Mouse (Mus musculus) liver, postnatal 0 days (tissue): ENCODE data around the gene Il4i1. TPM values are rescaled to one million over a fixed set of nuclear protein-coding genes. Genes with fewer than 3 reads are reported as not detected.
A peak's percentile ranks its signal among the peaks of the same experiment; 100 is the strongest.

ENCODE experiments used
- ATAC-seq: fragments of 200-750 bp; cut with Nextera tagmentation; 2 replicates; pipeline ENCODE4 v1.8.0; 2017; ENCODE audit warnings: mild to moderate bottlenecking, moderate library complexity
- DNase-seq: peaks from one replicate; pipeline ENCODE4 v3.0.0-alpha.2; 2016
- H3K27ac ChIP-seq: fragments of 300-500 bp; sonication (generic); 2 replicates; pipeline ENCODE4 v1.5.1; 2014; ENCODE audit warnings: antibody characterized with exemption, moderate library complexity, mild to moderate bottlenecking, low read depth
- H3K27me3 ChIP-seq: fragments of 300-500 bp; sonication (generic); 2 replicates; pipeline ENCODE4 v1.6.1; 2014; ENCODE audit warnings: low read length, control low read depth, mixed read lengths; ENCODE audit not compliant: insufficient read depth
- H3K36me3 ChIP-seq: fragments of 300-500 bp; sonication (generic); replicated peaks from 2 replicates; pipeline ENCODE4 v1.6.1; 2014; ENCODE audit warnings: mild to moderate bottlenecking, control low read depth, low read length, moderate library complexity, mixed read lengths; ENCODE audit not compliant: insufficient read depth
- H3K4me1 ChIP-seq: fragments of 300-500 bp; sonication (generic); 2 replicates; pipeline ENCODE4 v1.6.1; 2014; ENCODE audit warnings: antibody characterized with exemption, mild to moderate bottlenecking, control low read depth; ENCODE audit not compliant: insufficient read depth
- H3K4me2 ChIP-seq: fragments of 300-500 bp; sonication (generic); 2 replicates; pipeline ENCODE4 v1.6.1; 2014; ENCODE audit warnings: low read depth, mild to moderate bottlenecking, low read length, moderate library complexity, mixed read lengths
- H3K4me3 ChIP-seq: fragments of 300-500 bp; sonication (generic); 2 replicates; pipeline ENCODE4 v1.5.1; 2014; ENCODE audit warnings: low read depth, low read length
- H3K9ac ChIP-seq: fragments of 300-500 bp; sonication (generic); replicated peaks from 2 replicates; pipeline ENCODE4 v1.6.1; 2014; ENCODE audit warnings: mild to moderate bottlenecking, moderate library complexity
- H3K9me3 ChIP-seq: fragments of 300-500 bp; sonication (generic); 2 replicates; pipeline ENCODE4 v1.6.1; 2016; ENCODE audit warnings: mild to moderate bottlenecking, control low read depth, low read length, mixed read lengths
- CTCF ChIP-seq: sonication (generic); IDR thresholded peaks from 2 replicates; pipeline ENCODE4 v1.5.1; 2016; ENCODE audit warnings: antibody characterized with exemption, low read depth
- EP300 ChIP-seq: IDR thresholded peaks from 2 replicates; pipeline ENCODE4 v1.6.1; 2016; ENCODE audit warnings: antibody characterized with exemption, low read depth, mild to moderate bottlenecking
- WGBS: fragments of 180-500 bp; shearing (Covaris S2); extraction: QIAGEN DNeasy Blood & Tissue Kit; methylation state at CpG from one replicate; pipeline ENCODE4 v1.1.7; 2014; ENCODE audit not compliant: insufficient replicate concordance; 5-methylcytosine and 5-hydroxymethylcytosine counted together
- polyA plus RNA-seq: library from polyadenylated mRNA; unstranded; fragments of >200 nt; fragmentation: Nextera tagmentation; extraction: Ambion mirVana; gene quantifications from 2 replicates; pipeline ENCODE4 v1.2.1, GENCODE M21; 2015

Gene Il4i1
- polyA plus RNA-seq, 1 experiment from 2014 or later = 1.0 TPM

DNA sequence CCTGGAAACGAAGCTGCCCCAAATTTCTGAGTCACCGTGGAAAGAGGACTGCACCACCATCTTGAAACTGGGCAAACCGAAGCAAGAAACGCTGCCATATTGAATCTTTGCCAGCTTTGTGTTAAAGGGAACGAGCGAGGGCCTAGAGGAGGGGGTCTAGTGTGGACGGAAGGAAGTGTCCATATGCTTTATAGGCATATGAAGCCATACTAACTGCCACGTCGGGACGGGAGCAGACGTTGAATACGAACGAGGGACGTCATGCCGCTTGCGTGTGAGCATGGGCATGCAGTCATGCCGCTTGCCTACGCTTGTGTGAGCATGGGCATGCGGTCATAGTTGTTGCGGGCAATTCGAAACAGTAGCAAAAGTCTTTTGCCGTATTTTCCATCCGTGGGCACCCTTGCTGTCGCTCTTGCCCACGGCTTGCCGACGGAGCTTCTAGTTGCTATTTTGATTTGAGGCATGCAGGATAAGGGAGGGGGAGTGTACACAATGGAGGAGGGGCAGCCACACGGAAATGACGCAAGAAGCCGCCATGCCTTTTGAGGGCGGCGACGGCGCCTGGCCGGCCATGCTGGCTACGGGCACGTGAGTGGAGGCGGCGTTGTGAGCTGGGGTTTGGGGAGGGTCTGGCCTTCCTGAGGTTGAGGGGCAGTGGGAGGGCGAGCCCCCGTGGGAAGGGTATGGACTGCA is 33.4 kb downstream of the Il4i1 start:
- Histone ChIP-seq H3K36me3 (peaks cover 22% of the 10 kb centered on the region), H3K4me2 (peak overlapping the region; percentile 75), H3K4me3 (peak overlapping the region; percentile 80), H3K27me3 (no peaks in the 10 kb centered on the region), H3K27ac (peak overlapping the region; percentile 99), H3K9me3 (no peaks in the 10 kb centered on the region), H3K9ac (peak overlapping the region; percentile 81), H3K4me1 (peaks cover 39% of the 10 kb centered on the region)
- TF ChIP-seq EP300 = no peak
- no peak for TF ChIP-seq CTCF
- under 1% methylated on average over 41 of the region's 41 CpGs for whole genome bisulfite sequencing
- peak; percentile 57 for ATAC-seq
- DNase-seq = peak; percentile 92

DNA sequence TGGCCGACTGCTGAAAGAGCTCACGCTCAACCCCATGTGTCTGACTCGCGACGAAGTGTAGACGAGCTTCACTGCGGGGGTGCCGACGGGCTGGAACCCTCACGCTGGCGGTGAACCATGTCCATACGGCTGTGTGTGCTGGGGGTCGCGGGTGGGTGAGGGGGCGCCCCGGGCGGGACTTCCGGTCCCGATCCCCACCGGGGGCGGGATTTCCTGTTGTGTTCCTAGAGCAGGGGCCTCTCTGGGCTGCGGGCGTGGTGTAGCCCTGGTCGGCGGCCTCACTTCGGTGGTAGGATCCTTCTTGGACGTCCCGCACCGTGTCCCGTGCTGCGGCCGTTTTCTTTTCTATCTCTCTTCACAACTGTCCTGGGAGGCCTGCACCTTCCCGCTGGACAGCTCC is 34.0 kb downstream of the Il4i1 start:
- Histone ChIP-seq H3K36me3 (peaks cover 18% of the 10 kb centered on the region), H3K9ac (peak overlapping the region; percentile 81), H3K9me3 (no peaks in the 10 kb centered on the region), H3K27me3 (no peaks in the 10 kb centered on the region), H3K4me3 (peak overlapping the region; percentile 80), H3K4me1 (peaks cover 42% of the 10 kb centered on the region), H3K27ac (peak overlapping the region; percentile 99), H3K4me2 (peak overlapping the region; percentile 75)
- peak; percentile 86 for DNase-seq
- WGBS = 2% methylated on average over 33 of the region's 33 CpGs
- ATAC-seq = peak; percentile 17
- TF ChIP-seq CTCF (no peak), EP300 (no peak)

DNA sequence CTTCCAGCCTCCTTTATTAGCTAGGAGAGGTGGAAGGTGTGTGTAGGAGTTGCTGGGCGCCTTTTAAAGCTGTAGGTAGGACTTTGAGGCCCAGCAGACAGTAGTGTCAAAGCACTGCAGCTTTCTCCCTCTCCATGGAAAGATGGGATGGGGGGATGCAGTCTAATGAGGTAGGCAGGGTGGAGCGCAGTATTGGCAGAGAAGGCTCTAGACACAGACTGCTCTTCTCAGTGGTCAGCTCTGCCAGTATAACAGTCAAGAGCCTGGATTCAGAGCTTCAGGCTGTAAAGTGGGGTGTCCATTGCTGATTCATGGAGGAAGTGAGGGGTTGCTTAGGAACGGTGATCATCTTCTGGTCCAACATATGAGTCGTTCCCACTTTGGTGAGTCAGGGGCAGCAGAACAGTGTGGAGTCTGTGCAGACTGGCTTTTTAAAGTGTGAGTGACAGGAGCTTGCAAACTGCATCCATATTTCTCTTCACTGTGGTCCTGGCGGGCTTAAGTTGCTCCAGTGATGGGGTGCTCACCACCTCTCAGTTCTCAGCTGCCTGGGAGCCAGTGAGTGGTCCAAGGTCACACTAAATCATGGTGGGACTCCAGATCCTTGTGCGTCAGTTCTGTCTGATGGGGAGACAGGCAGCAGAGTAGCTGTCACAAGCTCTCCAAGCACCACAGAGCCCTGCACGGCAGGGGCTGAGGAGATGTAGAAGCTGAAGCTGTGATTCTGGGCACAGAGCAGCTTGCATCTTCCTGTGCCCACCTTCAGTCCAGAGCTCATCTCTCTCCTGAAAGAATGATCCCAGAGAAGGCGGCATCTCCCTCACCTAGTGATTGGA is 34.8 kb downstream of the Il4i1 start:
- H3K36me3 ChIP-seq = peaks cover 9% of the 10 kb centered on the region
- ATAC-seq = no peak
- H3K9ac ChIP-seq = peak overlapping the region; percentile 81
- no peaks in the 10 kb centered on the region for H3K27me3 ChIP-seq
- TF ChIP-seq CTCF = no peak
- no peak for TF ChIP-seq EP300
- peak overlapping the region; percentile 75 for H3K4me2 ChIP-seq
- H3K9me3 ChIP-seq = no peaks in the 10 kb centered on the region
- H3K27ac ChIP-seq = peak overlapping the region; percentile 99
- no peak for DNase-seq
- H3K4me3 ChIP-seq = peak overlapping the region; percentile 80
- H3K4me1 ChIP-seq = peaks cover 51% of the 10 kb centered on the region
- 65% methylated on average over 8 of the region's 8 CpGs for WGBS

DNA sequence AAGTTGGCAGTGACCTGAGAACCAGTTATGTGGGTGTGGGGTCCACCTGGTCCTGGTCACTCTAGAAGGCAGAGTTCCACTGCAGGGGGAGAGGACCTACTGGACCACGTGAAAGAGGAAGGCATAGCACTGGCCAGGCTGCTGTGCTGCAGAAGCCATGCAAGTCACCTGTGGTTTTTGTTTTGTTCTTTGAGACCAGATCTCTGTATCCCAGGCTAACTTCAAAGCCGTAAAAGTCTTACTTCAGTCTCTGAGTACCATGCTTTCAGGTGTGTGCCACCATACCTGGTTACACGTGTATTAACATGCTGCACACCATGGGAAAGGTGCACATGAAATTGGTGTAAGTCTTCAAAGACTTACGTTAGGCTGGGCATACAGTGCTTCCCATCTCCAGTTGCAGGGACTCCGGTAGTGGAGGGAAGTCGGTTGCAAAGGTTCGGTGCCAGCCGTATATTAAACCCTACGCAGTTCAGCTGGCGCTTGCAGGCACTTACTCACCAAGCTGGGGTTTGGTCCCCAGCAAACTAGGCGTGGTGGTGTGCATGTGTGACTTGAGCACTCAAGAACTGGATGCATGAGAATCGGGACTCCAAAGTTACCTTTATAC is 35.5 kb downstream of the Il4i1 start:
- no peak for TF ChIP-seq CTCF
- TF ChIP-seq EP300 = no peak
- H3K4me3 ChIP-seq = no peak overlapping the region
- 0 out of 2 replicates have a peak, but pooled peaks cover 2% of the 10 kb centered on the region for H3K36me3 ChIP-seq
- H3K27ac ChIP-seq = no peak overlapping the region
- no peak for ATAC-seq
- H3K4me2 ChIP-seq = peak overlapping the region; percentile 75; the same call in 1 of the 2 replicates
- no peaks in the 10 kb centered on the region for H3K27me3 ChIP-seq
- peaks cover 58% of the 10 kb centered on the region for H3K4me1 ChIP-seq
- no peak overlapping the region for H3K9ac ChIP-seq
- DNase-seq = no peak
- WGBS = 85% methylated on average over 12 of the region's 12 CpGs
- H3K9me3 ChIP-seq = no peaks in the 10 kb centered on the region

DNA sequence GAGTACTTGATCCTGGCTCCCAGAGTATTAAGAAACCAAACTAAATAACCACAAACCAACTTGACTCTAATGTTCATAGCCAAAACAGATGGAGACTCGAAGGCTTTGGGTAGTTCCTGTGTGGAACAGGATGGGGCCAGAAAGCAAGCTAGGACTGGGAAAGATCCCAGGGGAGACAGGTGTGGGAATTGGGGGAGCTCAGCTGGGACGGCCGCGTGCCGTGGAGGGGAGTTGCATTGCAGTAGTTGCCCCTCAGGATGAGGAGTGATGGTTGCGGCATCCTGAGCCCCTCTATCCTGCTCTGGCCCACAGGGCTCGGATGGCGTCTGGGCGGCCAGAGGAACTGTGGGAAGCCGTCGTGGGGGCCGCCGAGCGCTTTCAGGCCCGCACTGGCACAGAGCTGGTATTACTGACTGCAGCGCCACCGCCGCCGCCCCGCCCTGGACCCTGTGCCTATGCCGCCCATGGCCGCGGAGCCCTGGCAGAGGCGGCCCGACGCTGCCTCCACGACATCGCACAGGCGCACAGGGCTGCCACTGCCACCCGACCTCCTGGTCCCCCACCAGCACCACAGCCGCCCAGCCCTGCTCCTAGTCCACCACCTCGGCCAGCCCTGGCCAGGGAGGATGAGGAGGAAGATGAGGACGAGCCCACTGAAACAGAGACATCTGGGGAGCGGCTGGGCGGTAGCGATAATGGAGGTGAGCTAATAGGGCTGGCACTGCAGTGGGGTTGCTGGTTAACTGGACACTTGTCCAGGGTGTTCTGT is 36.3 kb downstream of the Il4i1 start:
- no peaks in the 10 kb centered on the region for H3K27me3 ChIP-seq
- 0 out of 2 replicates have a peak, but pooled peaks cover 2% of the 10 kb centered on the region for H3K36me3 ChIP-seq
- H3K27ac ChIP-seq = no peak overlapping the region
- DNase-seq (no peak), ATAC-seq (no peak)
- H3K9me3 ChIP-seq = no peaks in the 10 kb centered on the region
- peaks cover 57% of the 10 kb centered on the region for H3K4me1 ChIP-seq
- no peak for TF ChIP-seq CTCF
- TF ChIP-seq EP300 = no peak
- 91% methylated on average over 34 of the region's 36 CpGs for WGBS
- no peak overlapping the region for H3K4me2 ChIP-seq
- H3K9ac ChIP-seq = no peak overlapping the region
- H3K4me3 ChIP-seq = no peak overlapping the region
